Mouse (Mus musculus) retina, postnatal 7 days (tissue): ENCODE data around the gene Neto2.
"Not testable (repeated sequence)": the region's sequence is repeated elsewhere in the genome, so short reads cannot be mapped to it uniquely, and the experiment has no call there.

Experiments
- DNase-seq: peaks from one replicate; pipeline ENCODE4 v3.0.0-alpha.2; 2012; ENCODE audit warnings: low read depth, low spot score

Neto2 gene

DNA sequence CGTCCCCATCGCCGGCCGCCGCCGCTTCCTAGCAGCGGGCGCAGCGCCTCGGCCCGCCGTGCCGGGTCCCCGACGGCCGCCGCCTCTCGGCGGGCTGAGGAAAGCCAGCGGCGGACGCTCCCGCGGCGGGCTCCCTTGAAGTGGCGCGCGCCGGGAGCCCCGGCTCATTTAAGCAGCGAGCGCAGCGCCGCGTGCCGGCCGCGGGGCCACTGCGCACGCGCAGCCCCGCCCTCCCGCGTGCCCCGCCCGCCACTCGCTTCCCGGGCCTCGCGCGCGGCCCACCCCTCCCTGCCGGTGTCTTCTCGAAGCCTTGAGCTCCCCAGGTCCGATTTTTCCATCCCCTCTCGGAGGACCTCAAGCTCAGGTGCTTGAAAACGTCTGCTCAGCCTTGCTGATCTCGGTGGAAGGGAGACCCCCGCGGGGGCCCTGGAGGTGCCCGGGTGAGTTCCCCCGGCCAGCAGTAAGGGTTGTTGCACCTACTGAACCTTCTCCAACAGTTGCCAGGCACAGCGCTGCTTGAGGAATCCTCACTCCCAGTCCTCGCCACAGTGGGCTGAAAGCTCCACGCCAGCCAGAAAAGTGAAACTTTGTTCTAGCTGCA, at the start of gene Neto2:
TSS of gene Neto2 (minus strand) at position 174 of the 601 bp plus-strand sequence.
- peak; percentile 75 for DNase-seq

DNA sequence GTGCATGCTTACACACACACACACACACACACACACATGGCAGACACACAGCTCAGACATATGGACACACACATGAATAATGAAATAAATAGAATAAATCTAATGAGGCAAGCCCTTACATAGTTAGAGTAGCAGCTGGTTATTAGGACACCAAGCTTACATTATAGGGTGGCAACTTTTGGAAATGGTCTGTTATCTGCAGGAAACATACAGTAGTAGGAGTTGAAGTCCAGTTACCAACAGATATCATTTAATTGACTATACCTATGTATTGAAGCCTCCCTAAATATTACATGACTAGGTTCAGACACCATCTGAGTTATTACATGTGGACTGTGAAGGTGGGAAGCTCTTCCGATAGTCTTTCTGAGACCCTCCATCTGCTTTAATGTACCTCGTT, 44.3 kb upstream of the Neto2 start:
- DNase-seq = no peak

DNA sequence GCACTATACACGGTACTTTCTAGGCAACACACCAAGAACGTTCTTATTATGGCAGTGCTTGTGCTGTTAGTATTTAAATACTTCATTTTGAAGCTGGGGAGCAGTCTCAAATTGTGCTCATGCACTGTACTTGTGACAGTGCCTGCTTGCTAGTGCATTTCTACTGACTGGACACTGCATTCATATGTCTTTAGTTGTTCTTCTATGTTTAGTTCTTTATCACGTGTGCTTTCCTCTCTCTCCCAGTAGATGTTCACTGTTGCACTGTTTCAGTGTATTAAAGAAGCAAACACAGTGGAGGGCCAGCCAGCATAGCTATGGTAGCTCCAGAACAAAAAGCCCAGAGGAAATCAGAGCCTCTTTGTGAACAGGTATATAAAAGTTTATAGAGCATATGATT, 29.8 kb upstream of the Neto2 start:
- no peak for DNase-seq

DNA sequence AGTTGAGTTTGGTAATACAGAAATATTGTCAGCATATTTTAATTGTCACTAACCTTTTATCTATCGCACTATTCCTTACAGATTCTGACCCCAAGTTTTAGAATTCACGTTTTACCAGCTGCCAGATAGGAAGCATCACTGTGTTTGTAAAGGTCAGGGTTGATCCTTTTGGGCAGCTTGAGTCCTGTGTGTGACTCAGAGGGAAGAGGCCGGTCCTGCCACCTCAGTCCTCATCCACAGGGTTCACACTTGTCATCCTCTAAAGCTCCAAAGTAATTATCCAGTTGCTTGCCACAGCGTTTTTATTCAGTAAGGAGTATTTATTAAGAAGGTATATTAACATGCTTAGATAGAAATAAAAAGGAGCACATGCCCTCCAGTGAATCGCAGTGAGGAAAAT, 16.5 kb upstream of the Neto2 start:
- DNase-seq = no peak

DNA sequence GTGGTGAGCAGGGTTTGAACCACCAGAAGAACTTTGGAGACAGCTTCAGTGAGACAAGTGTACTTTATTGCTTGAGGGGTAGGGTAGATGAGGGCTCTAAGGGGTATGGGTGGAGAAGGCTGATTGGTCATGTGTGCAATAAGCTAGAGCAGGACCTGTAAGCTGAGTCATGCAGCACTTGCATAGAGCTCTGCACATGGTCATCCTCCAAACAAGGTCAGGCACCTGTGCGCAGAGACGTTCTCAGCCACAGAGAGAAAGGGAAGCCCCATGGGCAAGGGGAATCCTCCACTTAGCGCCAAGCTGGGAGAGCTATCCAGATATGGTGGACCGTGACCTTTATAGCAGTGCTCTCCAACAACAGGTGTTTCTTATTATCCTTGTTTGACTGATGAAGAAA, 16.0 kb upstream of the Neto2 start:
- DNase-seq = no peak

DNA sequence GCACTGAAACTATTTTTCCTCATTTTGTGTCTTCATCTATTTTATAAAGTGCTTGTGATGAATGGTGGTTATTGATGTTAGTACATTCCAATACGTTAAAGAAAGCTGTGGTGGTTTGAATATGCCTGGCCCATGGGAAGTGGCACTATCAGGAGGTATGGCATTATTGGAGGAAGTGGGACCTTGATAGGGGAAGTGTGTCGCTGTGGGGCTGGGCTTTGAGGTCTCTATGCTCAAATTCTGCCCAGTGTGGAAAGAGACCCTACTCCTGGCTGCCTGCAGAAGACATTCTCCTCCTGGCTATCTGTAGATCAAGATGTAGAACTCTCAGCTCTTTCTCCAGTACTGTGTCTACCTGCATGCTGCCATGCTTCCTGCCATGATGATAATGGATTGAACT, 6.3 kb upstream of the Neto2 start:
- DNase-seq = no peak

DNA sequence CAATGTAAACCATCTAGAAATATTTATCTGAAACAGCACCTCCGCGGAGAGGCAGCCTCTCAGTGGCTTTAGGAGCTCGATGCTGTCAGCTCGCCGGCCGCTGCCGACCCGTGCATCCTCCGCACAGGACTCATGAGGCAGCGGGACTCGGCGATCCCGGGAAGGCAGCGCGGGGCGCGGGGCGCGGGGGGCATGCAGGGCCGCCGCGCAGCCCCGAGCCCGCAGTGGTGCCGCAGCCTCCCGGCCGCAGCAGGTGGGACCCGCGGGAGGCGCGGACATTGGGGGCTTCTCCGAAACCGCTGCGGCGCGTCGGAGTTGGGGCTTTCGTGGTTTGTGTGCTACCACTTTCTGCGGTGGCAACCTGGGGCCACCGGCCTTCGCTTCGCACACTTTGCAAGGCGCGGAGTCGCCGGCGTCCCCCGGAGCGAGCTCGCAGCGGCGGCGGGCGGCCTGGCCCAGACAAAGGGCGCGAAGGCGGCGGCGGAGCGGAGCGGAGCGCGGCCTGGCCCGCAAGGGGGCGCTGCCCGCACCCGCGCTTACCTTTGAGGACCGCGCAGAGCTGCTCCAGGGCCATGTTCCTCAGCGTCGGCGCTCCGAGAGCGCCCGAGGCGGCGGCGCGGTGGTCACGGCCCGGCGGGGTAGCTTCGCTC, 498 bp downstream of the Neto2 start:
- peak; percentile 71 for DNase-seq

DNA sequence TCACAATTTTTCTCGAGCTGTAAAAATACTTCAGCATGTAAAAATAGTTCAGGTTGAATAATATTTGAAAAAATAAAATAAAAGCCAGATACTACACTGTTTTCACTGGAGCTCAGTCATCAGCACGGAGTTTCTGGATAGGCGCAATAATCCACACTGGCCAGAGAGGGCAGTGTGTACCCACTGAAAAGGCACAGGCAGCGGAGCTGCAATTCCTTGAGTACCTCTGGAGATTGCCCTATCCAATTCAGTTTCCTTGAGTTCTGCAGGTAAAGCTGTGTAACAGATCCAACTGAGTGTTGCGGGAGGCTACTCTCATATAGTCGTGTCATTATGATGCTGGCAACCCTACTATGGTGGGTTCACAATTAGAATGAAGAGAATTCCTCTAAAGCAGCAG, 1.7 kb downstream of the Neto2 start:
- DNase-seq = peak; percentile 63

DNA sequence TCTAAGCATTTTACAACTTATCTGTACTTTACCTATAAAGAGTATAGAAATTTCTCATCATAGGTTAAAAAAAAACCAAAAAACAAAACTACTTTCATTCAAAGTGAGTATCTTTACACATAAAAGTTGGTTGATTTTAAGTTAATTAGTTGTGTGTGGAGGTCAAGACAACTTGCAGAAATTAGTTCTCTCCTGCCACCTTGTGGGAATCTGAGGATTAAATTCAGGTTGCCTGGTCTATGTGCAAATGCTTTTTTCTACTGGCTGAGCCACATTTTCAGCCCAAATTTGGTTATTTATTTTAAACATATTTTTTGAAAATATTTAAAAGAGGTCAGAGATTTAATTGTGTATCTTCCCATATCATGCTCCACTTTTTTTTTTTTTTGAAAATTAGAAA, 35.6 kb downstream of the Neto2 start:
- no peak for DNase-seq

DNA sequence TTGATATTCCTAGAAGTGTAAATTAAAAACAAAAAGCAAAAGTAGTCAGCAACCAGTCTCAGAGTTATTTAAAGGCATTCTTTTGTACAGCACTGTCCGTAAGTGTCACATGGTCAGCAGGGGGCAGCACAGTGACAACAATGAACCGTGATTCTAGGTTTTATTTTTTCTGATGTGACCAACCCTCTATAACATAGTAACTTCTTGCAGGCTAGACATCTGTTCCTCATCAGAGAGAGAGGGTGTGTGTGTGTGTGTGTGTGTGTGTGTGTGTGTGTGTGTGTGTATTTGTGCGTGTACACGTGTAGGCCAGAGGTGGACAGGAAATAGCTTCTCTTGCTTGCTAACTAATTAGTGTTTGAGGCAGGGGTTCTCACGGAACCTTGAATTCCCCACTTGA, 38.7 kb downstream of the Neto2 start:
- DNase-seq = peak; percentile 19

DNA sequence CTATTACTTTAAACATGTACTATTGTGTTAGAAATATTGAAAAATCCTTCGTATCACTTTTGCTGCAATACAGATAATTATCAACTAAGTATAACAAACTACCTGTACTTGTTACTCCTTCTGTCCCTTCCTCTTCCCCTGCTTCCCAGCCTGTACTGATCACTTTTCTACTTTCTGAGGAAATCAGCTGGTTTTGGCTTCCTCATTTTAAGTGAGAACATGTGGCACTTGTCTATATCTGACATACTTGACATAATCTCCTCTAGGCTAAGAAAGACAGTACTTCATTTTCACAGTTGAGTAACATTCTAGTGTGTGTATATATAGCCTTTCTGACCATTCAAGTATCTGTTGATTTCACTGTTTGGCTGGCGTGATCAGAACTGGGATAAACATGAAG, 49.5 kb downstream of the Neto2 start:
- no peak for DNase-seq

DNA sequence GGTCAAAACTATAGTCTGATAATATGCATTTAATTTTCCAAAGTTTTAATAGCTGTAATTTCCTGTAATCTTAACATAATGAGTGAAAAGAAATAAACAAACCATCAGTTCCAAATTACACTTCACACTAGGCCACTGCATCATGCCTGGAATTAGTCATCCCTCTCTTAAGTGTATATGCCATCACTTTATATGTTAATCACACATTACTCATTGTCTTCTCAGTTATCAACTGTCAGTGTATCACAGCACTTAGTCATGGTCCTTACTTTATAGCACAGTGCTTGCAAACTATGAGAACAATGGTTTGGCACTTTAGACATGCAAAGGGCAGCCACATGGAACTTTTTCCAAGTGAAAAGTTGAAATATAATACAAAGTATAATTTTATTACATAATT, 52.2 kb downstream of the Neto2 start:
- no peak for DNase-seq

DNA sequence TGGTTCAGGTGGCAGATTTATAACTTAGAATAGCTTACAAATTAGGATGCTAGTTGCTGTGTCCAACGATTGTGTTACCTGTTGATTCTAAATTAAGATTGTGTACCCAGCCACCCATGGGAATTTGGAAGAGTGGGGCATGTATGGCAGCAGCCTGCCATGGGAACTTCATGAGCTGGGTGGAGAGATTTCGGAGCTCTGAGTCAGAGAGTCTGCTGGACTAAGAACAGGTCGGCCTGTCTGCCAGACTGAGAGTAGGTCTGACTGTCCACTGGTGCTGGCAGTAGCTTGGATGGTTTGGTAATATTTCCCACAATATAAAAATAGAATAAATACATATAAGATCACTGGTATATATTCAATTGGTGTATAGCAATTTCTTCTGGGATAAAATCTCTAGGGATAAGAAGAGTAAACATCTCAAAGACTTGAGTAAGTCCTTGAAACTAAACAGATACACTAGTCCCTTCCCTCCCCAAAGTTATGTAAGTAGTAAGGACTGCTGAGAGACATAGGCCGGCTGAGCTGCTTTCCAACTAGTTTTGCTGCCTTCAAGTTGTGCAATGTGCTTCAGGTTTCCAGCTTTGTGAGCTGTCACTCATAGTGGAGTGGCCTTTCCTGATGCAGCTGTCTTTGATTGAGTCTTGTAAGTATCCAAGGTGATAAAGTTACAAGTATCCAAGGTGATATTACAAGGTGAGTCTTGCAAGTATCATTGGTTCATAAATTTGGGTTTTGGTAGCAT, 55.6 kb downstream of the Neto2 start:
- DNase-seq = no peak

DNA sequence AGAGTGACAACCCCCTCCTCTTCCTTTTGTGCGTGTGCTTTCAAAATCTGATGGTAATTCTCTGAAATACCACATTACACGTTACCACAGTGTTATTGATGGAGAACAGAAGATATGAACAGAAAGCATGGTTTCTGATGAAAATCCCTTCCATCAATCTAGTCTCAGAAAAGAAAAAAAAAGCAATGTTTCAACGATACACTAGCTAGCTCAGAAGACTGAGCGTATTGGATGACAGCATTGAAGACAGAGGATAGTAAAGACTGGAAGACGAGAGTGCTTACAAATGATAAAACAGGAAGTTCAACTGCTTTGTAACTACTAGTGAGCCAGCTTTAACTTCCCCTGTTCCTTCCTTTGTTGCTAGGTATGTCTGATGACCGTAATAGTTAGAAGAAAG, 76.3 kb downstream of the Neto2 start:
- DNase-seq = no peak

DNA sequence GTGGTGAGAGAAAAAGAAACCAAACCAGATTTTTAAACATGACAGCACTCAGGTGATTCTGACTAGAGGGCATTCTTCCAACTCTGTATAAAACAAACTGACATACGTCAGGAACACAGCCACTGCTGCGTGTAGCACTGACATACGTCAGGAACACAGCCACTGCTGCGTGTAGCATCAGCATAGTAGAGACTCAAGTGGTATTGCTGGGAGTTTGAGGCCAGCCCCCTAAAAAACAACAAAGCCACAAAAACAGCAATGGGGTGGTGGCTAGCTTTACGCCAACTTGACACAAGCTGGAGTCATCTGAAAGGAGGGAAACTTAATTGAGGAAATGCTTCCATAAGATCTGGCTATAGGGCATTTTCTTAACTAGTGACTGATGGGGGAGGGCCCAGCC, 77.5 kb downstream of the Neto2 start:
- no peak for DNase-seq

DNA sequence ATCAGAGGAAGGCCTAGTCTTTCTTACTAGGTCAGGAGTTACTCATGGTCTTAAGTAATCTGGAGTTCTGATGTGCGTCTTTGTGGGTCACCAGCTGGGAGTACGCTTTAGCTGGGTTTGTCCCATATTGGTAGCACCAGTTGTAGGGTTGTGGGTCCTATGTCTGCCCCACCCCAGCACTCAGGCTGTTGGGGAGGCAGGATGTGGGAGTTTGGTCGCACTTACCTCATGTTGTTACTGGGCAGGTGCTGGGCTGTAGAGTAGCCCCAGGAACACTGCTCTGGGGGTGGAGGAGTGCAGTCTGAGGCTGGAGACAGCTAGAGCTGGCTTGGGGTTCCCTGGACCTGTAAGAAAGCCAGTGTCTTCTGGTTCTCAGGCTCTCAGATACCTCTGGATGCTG, 81.9 kb downstream of the Neto2 start:
- DNase-seq = no peak

DNA sequence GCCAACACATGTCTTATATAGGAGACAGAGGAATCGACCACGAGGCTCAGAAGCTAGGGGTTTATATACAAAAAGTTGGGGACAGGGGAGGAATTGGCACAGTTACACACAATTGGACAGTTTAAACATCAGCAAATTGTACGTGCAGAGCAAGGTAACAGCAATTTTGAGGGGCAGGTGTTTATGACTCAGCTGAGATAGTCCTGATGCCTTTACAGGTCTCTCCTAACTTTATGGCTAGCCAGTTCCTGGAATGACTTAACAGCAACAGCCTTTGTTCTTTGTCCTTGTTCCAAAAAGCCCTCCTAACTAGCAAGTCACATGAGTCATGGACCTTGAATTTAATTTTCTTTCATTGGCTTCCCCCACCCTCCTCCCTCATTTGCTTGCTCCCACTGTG, 83.6 kb downstream of the Neto2 start:
- not testable (repeated sequence) for DNase-seq

DNA sequence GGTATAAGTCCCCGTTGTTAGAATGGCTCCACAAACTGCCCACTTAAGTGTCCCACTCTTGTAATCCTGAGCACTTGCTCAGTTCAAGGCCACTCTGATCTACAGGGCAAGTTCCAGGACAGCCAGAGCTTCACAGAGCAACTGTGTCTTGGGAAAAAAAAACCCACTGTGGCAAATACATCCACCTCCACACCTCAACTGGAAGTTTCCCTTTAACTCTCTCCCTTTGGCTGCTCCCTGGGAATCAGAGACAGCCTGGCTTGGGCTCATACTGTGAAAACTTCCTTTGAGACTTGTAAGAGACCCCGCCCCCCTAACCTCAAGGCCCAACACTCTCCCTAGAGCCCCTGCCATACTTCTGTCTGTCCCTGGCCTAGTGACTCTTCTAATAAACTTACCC, 91.9 kb downstream of the Neto2 start:
- no peak for DNase-seq

DNA sequence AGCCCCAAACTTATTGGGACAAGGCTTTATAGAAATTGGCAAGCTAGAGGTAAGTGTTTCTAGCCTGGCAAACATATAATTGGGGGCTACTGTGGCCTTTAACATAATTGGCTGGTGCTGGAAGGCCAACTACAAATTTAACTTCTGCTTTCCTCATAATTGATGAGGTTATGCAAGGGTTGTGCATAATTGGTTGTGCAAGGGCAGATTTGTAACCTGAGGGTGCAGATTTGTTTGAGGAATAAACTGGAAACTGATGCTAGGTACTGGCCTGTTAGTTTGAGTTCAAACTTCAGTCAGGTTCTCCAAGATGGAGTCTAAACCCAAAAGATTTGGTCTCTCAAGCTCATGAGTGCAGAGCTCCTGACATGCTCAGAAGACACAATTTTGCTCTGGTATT, 92.9 kb downstream of the Neto2 start:
- DNase-seq = no peak

DNA sequence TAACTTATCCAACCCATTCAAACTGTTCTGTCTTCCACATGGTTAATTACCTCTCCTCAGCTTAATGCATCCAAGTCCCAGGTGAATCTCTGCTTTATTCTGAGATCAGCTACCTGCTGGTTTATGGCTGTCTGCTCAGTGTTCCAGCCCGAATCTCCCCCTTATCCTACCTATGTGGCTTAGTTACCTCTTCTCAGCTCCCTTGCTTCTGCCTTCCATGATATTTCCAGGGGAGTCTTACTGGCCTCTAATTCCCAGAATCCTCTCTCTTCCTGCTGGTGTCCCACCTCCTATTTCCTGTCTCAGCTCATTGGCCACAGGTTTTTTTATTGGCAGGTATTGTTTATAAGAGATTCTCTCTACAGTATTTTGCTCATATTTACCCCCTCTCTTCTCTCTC, 93.8 kb downstream of the Neto2 start:
- DNase-seq = no peak

DNA sequence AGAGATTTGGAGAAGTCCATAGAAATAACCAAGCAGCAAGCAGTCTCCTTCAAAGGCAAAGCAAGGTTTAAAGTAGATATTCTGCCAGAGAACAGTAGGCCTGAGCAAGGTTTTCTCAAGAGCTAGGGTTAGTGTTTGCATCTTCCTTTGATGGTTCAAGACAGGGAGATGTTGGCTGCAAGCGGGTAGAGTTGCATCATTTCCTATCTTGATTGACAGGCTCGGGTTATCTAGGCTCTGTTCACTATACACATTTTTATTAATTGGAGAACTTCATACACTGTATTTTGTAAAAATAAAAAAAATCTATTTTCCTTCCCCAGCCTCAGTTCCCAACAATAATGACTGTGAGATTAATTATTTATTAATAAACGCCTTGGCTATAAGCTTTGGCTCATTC, 94.2 kb downstream of the Neto2 start:
- DNase-seq = no peak

DNA sequence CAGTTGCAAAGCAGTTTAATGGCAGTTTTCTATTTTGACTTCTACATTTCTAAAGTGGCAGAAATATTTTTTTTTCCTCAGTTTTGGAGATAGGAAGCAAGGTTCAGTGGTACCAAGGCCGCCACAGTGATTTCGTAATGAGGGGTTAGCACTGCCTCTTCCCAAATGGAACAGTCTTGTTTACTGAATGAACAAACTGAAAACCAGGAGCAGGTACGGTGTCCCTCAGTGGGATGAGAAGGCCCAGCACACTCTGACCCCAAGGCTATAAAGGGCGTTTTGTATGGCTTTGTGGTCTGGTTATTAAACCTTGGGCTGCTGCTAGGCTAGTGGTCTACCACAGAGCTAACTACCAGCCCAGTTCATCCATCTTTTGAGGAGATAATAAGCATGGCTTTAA, 96.5 kb downstream of the Neto2 start:
- DNase-seq = no peak

DNA sequence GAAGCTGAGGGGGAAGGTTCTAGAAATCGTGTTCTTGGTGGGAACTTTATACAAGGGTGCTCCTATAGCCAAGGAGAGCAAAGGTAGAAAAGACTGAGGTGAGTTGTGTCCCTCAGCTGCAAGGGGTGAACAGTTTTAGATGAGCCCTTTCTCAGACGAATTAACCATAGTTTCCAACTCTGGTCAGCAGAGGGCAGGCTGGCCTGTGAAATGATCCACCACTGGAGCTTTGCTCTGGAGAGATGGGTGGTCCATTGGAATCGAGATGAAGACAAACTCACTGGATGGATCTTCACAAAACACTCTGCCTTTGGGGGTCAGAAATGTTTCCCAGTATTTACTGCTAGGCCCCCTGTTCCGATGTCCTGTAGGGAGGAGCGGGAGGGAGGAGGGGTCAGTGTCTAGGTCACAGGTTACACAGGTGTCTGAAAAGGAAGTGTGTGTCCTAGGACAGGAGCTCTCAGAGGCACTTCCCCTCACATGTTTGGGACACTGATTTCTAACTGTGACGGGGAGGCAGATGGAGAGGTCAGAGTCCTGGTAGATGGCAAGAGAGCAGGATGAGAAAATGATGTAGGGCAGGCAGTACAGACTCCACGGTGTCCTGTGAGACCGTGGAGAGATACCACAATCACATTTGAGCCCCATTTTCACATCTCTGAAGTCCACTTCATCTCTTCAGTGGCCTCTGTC, 97.4 kb downstream of the Neto2 start:
- peak; percentile 44 for DNase-seq
